Comparison of ENCODE assay signal across 8 mouse cellular contexts in genomic region chr8:4259805-4260170, GRCm38 (mm10). TPM values are rescaled to one million over a fixed set of nuclear protein-coding genes. Genes with fewer than 3 reads are reported as not detected.
DNase-seq lines count a peak whose midpoint lies in the region; ATAC-seq and TF ChIP-seq lines count a peak whose summit lies in the region.
"Had no signal": no experiment of that assay in that cellular context is flagged by ENCODE, and none has a peak within 500 bp of the region (broad histone marks: within the 10 kb centered on the region; RNA-seq: fewer than 3 reads in every experiment).

No protein-coding gene starts in this region.

- H3K27ac ChIP-seq in lung, embryonic 14.5 days (ENCODE audit: low read depth): peak overlapping the region; percentile 83; the same call in 1 of the 2 replicates
- H3K27ac ChIP-seq in forebrain, embryonic 16.5 days (ENCODE audit: low read length): peak overlapping the region; percentile 97; the same call in 1 of the 2 replicates
- peak overlapping the region; percentile 76 for H3K27ac ChIP-seq in limb, embryonic 12.5 days
- H3K27ac ChIP-seq in stomach, embryonic 14.5 days (ENCODE audit: low read length): no peak overlapping the region; the same call in 1 of the 2 replicates

- no peak for TF ChIP-seq CTCF in lung, embryonic 14.5 days (IDR thresholded peaks at IDR 0.05; ENCODE audit: low read depth)
- TF ChIP-seq CTCF in lung, adult 2 months (IDR thresholded peaks at IDR 0.05; ENCODE audit: insufficient read depth, low read length): no peak

- no peaks in the 10 kb centered on the region for H3K27me3 ChIP-seq in lung, embryonic 14.5 days (ENCODE audit: insufficient read depth, low read length)
- no peaks in the 10 kb centered on the region for H3K27me3 ChIP-seq in forebrain, embryonic 16.5 days (replicated peaks; ENCODE audit: control insufficient read depth, insufficient read depth, low read length)
- H3K27me3 ChIP-seq in limb, embryonic 12.5 days: no peaks in the 10 kb centered on the region
- no peaks in the 10 kb centered on the region for H3K27me3 ChIP-seq in stomach, embryonic 14.5 days (ENCODE audit: control insufficient read depth, insufficient read depth, low read length)
- H3K27me3 ChIP-seq: Patski had no signal

- 81% methylated on average over 4 of the region's 4 CpGs for WGBS in lung, embryonic 14.5 days
- WGBS in lung, adult 2 months: 82% methylated on average over 4 of the region's 4 CpGs
- 87% methylated on average over 4 of the region's 4 CpGs for WGBS in forebrain, embryonic 16.5 days
- 78% methylated on average over 4 of the region's 4 CpGs for WGBS in limb, embryonic 12.5 days
- 73% methylated on average over 4 of the region's 4 CpGs for WGBS in stomach, embryonic 14.5 days

- 0 out of 2 replicates have a peak overlapping the region, but pooled peaks have one; percentile 85 for H3K9ac ChIP-seq in lung, embryonic 14.5 days
- peak overlapping the region; percentile 96; the same call in 1 of the 2 replicates for H3K9ac ChIP-seq in forebrain, embryonic 16.5 days (replicated peaks; ENCODE audit: low read depth, low read length)
- 0 out of 2 replicates have a peak overlapping the region, but pooled peaks have one; percentile 83 for H3K9ac ChIP-seq in limb, embryonic 12.5 days (replicated peaks)
- no peak overlapping the region for H3K9ac ChIP-seq in stomach, embryonic 14.5 days (replicated peaks; ENCODE audit: low read depth, low read length)

- no peak overlapping the region for H3K4me2 ChIP-seq in lung, embryonic 14.5 days
- H3K4me2 ChIP-seq in forebrain, embryonic 16.5 days (ENCODE audit: low read length): no peak overlapping the region
- no peak overlapping the region for H3K4me2 ChIP-seq in limb, embryonic 12.5 days
- H3K4me2 ChIP-seq in stomach, embryonic 14.5 days (replicated peaks; ENCODE audit: low read depth, low read length): no peak overlapping the region

- H3K9me3 ChIP-seq in lung, embryonic 14.5 days (ENCODE audit: low read depth, low read length): no peaks in the 10 kb centered on the region
- no peaks in the 10 kb centered on the region for H3K9me3 ChIP-seq in forebrain, embryonic 16.5 days (ENCODE audit: control insufficient read depth, low read length)
- H3K9me3 ChIP-seq in limb, embryonic 12.5 days: no peaks in the 10 kb centered on the region
- H3K9me3 ChIP-seq in stomach, embryonic 14.5 days (ENCODE audit: control insufficient read depth, low read depth, low read length): no peaks in the 10 kb centered on the region

- no peaks in the 10 kb centered on the region for H3K4me1 ChIP-seq in lung, embryonic 14.5 days (ENCODE audit: insufficient read depth)
- peaks cover 8% of the 10 kb centered on the region for H3K4me1 ChIP-seq in lung, adult 2 months (ENCODE audit: control insufficient read depth, insufficient read depth, low read length)
- peaks cover 27% of the 10 kb centered on the region for H3K4me1 ChIP-seq in forebrain, embryonic 16.5 days (replicated peaks; ENCODE audit: control insufficient read depth, insufficient read depth, low read length)
- peaks cover 27% of the 10 kb centered on the region for H3K4me1 ChIP-seq in limb, embryonic 12.5 days (replicated peaks)
- H3K4me1 ChIP-seq in stomach, embryonic 14.5 days (ENCODE audit: control insufficient read depth, insufficient read depth, low read length): peaks cover 10% of the 10 kb centered on the region; the same call in 1 of the 2 replicates

- no peak overlapping the region for H3K4me3 ChIP-seq in lung, embryonic 14.5 days (ENCODE audit: low read depth, low read length)
- no peak overlapping the region for H3K4me3 ChIP-seq in lung, adult 2 months (replicated peaks; ENCODE audit: extremely low read depth, low read depth, low read length)
- H3K4me3 ChIP-seq in forebrain, embryonic 16.5 days (replicated peaks; ENCODE audit: low read length): no peak overlapping the region; the same call in 1 of the 2 replicates
- no peak overlapping the region for H3K4me3 ChIP-seq in limb, embryonic 12.5 days (replicated peaks)
- peak overlapping the region; percentile 76 for H3K4me3 ChIP-seq in stomach, embryonic 14.5 days (ENCODE audit: low read depth, low read length)

- H3K36me3 ChIP-seq in lung, embryonic 14.5 days (ENCODE audit: insufficient read depth): peaks cover 78% of the 10 kb centered on the region
- H3K36me3 ChIP-seq in forebrain, embryonic 16.5 days (ENCODE audit: control insufficient read depth, insufficient read depth): peaks cover 11% of the 10 kb centered on the region; the same call in 1 of the 2 replicates
- peaks cover 82% of the 10 kb centered on the region for H3K36me3 ChIP-seq in limb, embryonic 12.5 days
- H3K36me3 ChIP-seq in stomach, embryonic 14.5 days (ENCODE audit: control insufficient read depth, insufficient read depth, low read length): peaks cover 61% of the 10 kb centered on the region

- TF ChIP-seq POLR2A in lung, adult 2 months (IDR thresholded peaks at IDR 0.05; ENCODE audit: borderline replicate concordance, extremely low read depth, low read depth, low read length): no peak

- ATAC-seq in lung, embryonic 14.5 days (ENCODE audit: insufficient read depth): no peak
- ATAC-seq in forebrain, embryonic 16.5 days: no peak
- no peak for ATAC-seq in limb, embryonic 12.5 days (ENCODE audit: insufficient number of reproducible peaks, insufficient read depth, low FRiP score, low TSS enrichment, low read depth)
- no peak for ATAC-seq in stomach, embryonic 14.5 days (ENCODE audit: insufficient number of reproducible peaks, insufficient read depth, low FRiP score, low read depth)
- no peak for ATAC-seq in granulocyte monocyte progenitor cell, adult 5-6 weeks (replicated peaks; ENCODE audit: poor library complexity, severe bottlenecking)

- DNase-seq in lung, embryonic 14.5 days: no peak
- DNase-seq in lung, adult 2 months: no peak
- DNase-seq in layer of hippocampus, adult 11-12 months (ENCODE audit: low spot score): no peak

RNA-seq across cellular contexts. Expression of gene Ctxn1, which starts 0.7 kb away (rescaled TPM):
- 65.7 and 80.7 TPM in 2 replicates for polyA plus RNA-seq in lung, embryonic 14.5 days (2014; fragmentation: Nextera tagmentation; extraction: Ambion mirVana)
- polyA plus RNA-seq in lung, adult 2 months (2012; rRNA removed): 33.4 and 41.4 TPM in 2 replicates
- polyA plus RNA-seq in forebrain, embryonic 16.5 days (2015; fragmentation: Nextera tagmentation; extraction: Ambion mirVana): 417 and 424 TPM in 2 replicates
- polyA plus RNA-seq in limb, embryonic 12.5 days (2016; fragmentation: Nextera tagmentation; extraction: Ambion mirVana): 111 TPM in 2 replicates
- polyA plus RNA-seq in stomach, embryonic 14.5 days (2014; fragmentation: Nextera tagmentation; extraction: Ambion mirVana): 82.9 and 87.4 TPM in 2 replicates
- 3.8 and 3.9 TPM in 2 replicates for total RNA-seq in granulocyte monocyte progenitor cell, adult 5-6 weeks (2014; fragmentation: Nextera tagmentation)
- total RNA-seq in granulocyte monocyte progenitor cell, adult 5-6 weeks (2017): 0.60 TPM in 1 of 2 replicates, not detected in the other

RNA-seq across cellular contexts. Expression of gene Snapc2, which starts 6.9 kb away (rescaled TPM):
- 60.6 and 63.5 TPM in 2 replicates for polyA plus RNA-seq in lung, embryonic 14.5 days (2014; fragmentation: Nextera tagmentation; extraction: Ambion mirVana)
- polyA plus RNA-seq in lung, adult 2 months (2012; rRNA removed): 25.0 and 34.5 TPM in 2 replicates
- 65.8 and 69.8 TPM in 2 replicates for polyA plus RNA-seq in forebrain, embryonic 16.5 days (2015; fragmentation: Nextera tagmentation; extraction: Ambion mirVana)
- polyA plus RNA-seq in limb, embryonic 12.5 days (2016; fragmentation: Nextera tagmentation; extraction: Ambion mirVana): 61.6 and 70.8 TPM in 2 replicates
- 57.1 and 61.9 TPM in 2 replicates for polyA plus RNA-seq in stomach, embryonic 14.5 days (2014; fragmentation: Nextera tagmentation; extraction: Ambion mirVana)
- 14.4 and 14.5 TPM in 2 replicates for total RNA-seq in granulocyte monocyte progenitor cell, adult 5-6 weeks (2014; fragmentation: Nextera tagmentation)
- 12.5 and 14.5 TPM in 2 replicates for total RNA-seq in granulocyte monocyte progenitor cell, adult 5-6 weeks (2017)

RNA-seq across cellular contexts. Expression of gene Tgfbr3l, which starts 11.8 kb away (rescaled TPM):
- 2.0 and 3.2 TPM in 2 replicates for polyA plus RNA-seq in lung, embryonic 14.5 days (2014; fragmentation: Nextera tagmentation; extraction: Ambion mirVana)
- polyA plus RNA-seq in lung, adult 2 months (2012; rRNA removed): 22.7 and 56.3 TPM in 2 replicates
- 2.6 and 3.3 TPM in 2 replicates for polyA plus RNA-seq in forebrain, embryonic 16.5 days (2015; fragmentation: Nextera tagmentation; extraction: Ambion mirVana)
- 5.5 and 6.5 TPM in 2 replicates for polyA plus RNA-seq in limb, embryonic 12.5 days (2016; fragmentation: Nextera tagmentation; extraction: Ambion mirVana)
- 4.9 and 5.3 TPM in 2 replicates for polyA plus RNA-seq in stomach, embryonic 14.5 days (2014; fragmentation: Nextera tagmentation; extraction: Ambion mirVana)
- 13.1 and 17.0 TPM in 2 replicates for total RNA-seq in granulocyte monocyte progenitor cell, adult 5-6 weeks (2014; fragmentation: Nextera tagmentation)
- 2.4 and 2.8 TPM in 2 replicates for total RNA-seq in granulocyte monocyte progenitor cell, adult 5-6 weeks (2017)

RNA-seq across cellular contexts. Expression of gene Timm44, which starts 15.9 kb away (rescaled TPM):
- polyA plus RNA-seq in lung, embryonic 14.5 days (2014; fragmentation: Nextera tagmentation; extraction: Ambion mirVana): 74.9 and 77.0 TPM in 2 replicates
- 32.9 and 44.6 TPM in 2 replicates for polyA plus RNA-seq in lung, adult 2 months (2012; rRNA removed)
- 41.1 and 44.5 TPM in 2 replicates for polyA plus RNA-seq in forebrain, embryonic 16.5 days (2015; fragmentation: Nextera tagmentation; extraction: Ambion mirVana)
- polyA plus RNA-seq in limb, embryonic 12.5 days (2016; fragmentation: Nextera tagmentation; extraction: Ambion mirVana): 66.7 and 72.8 TPM in 2 replicates
- 80.7 and 81.1 TPM in 2 replicates for polyA plus RNA-seq in stomach, embryonic 14.5 days (2014; fragmentation: Nextera tagmentation; extraction: Ambion mirVana)
- total RNA-seq in granulocyte monocyte progenitor cell, adult 5-6 weeks (2014; fragmentation: Nextera tagmentation): 72.1 and 74.5 TPM in 2 replicates
- 113 and 128 TPM in 2 replicates for total RNA-seq in granulocyte monocyte progenitor cell, adult 5-6 weeks (2017)

RNA-seq across cellular contexts. Expression of gene Gm49320, which starts 21.1 kb away (rescaled TPM):
- 1.2 and 1.5 TPM in 2 replicates for polyA plus RNA-seq in lung, embryonic 14.5 days (2014; fragmentation: Nextera tagmentation; extraction: Ambion mirVana)
- polyA plus RNA-seq in lung, adult 2 months (2012; rRNA removed): 1.3 and 1.6 TPM in 2 replicates
- polyA plus RNA-seq in forebrain, embryonic 16.5 days (2015; fragmentation: Nextera tagmentation; extraction: Ambion mirVana): 0.98 and 1.3 TPM in 2 replicates
- 1.0 and 1.1 TPM in 2 replicates for polyA plus RNA-seq in limb, embryonic 12.5 days (2016; fragmentation: Nextera tagmentation; extraction: Ambion mirVana)
- 2.4 and 2.7 TPM in 2 replicates for polyA plus RNA-seq in stomach, embryonic 14.5 days (2014; fragmentation: Nextera tagmentation; extraction: Ambion mirVana)
- 1.1 TPM in 1 of 2 replicates, not detected in the other for total RNA-seq in granulocyte monocyte progenitor cell, adult 5-6 weeks (2014; fragmentation: Nextera tagmentation)
- total RNA-seq in granulocyte monocyte progenitor cell, adult 5-6 weeks (2017): 0.52 TPM in 1 of 2 replicates, not detected in the other
- polyA plus RNA-seq: Patski had no signal
